Mouse (Mus musculus): ENCODE results near the gene Gm21833. TPM values are rescaled to one million over a fixed set of nuclear protein-coding genes. Genes with fewer than 3 reads are reported as not detected.
"Not testable (repeated sequence)": the region's sequence is repeated elsewhere in the genome, so short reads cannot be mapped to it uniquely, and the experiment has no call there.

Gm21833 gene
- total RNA-seq (2021), result not detected
- long read RNA-seq, experiment 1, result 0 reads
- long read RNA-seq, experiment 2, result 0 reads

GRCm38 (mm10) chr16:82828082-82828481, at the start of gene Gm21833:
Gm21833 (plus strand) TSS chr16:82828382.
- not testable (repeated sequence) for DNase-seq (ENCODE audit: low spot score in 2 of 2)

GRCm38 (mm10) chr16:82789521-82789920, 38.7 kb upstream of the Gm21833 start:
- no peak for DNase-seq (ENCODE audit: low spot score in 2 of 2)

DNA sequence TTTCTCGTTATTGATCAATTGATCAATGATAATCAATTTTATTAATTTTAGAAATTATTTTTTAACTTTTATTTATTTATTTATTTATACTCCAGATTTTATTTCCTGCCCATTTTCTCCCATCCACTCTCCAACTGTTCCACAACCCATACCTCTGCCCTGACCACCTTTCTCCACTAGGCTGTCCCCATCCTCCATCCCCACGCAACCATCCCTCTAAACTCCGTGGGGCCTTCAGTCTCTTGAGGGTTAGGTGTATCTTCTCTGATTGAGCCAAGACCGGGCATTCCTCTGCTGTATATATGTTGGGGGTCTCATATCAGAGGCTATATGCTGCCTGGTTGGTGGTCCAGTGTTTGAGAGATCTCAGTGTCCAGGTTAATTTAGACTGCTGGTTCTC, 31.7 kb upstream of the Gm21833 start:
- no peak for DNase-seq (ENCODE audit: low spot score in 2 of 2)

- no peak for DNase-seq (ENCODE audit: low spot score in 2 of 2)
Observed at GRCm38 (mm10) chr16:82815255-82815654, 12.9 kb upstream of the Gm21833 start.

DNA sequence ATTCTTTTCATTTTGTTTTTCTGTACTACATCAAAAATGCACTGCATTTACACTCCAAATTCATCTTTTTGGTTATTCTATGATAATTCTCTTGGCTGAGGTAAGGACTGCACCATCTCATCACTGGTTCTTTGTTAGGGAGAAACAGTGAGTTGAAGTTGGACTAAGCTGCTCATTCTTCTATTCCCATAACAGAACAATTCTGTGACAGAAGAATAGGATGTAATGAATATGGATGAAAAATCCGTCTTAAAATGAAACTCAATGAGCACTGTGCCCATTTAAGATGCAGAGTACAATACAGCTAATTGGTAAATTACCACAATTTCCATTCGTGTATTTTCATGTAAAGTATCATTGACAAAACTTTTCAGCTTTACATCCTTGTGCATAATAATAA, 11.6 kb upstream of the Gm21833 start:
- no peak for DNase-seq (ENCODE audit: low spot score in 2 of 2)

DNA sequence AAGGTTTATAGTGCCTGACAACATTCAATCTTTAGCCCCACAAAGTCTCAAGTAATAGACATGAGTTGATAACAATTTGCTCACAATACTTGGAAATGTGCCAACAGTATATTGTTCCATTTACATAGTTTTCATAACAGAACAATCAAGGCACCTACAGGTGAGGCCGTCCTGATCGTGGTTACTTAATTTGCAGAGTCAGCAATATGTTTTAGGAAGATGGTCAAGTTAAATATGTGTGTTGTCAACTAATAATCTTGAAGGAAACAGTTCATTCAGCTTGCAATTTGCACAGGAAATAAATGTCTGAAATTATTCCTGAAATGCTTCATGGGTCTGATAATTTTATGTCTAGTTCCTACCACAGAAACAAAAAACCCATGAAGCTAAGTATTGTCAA, 27.6 kb downstream of the Gm21833 start:
- no peak for DNase-seq (ENCODE audit: low spot score in 2 of 2)

- no peak for DNase-seq (ENCODE audit: low spot score in 2 of 2)
Observed at GRCm38 (mm10) chr16:82864590-82864989, 36.4 kb downstream of the Gm21833 start.

All from layer of hippocampus, postnatal 14 days (tissue).